Mouse (Mus musculus) heart, adult 18-20 months (tissue): ENCODE results near the gene 2900026A02Rik. TPM values are rescaled to one million over a fixed set of nuclear protein-coding genes. Genes with fewer than 3 reads are reported as not detected.
A peak's percentile ranks its signal among the peaks of the same experiment; 100 is the strongest.

ENCODE experiments used
- DNase-seq, 2 experiments: peaks; one replicate each; pipeline ENCODE4 v3.0.0; 2021 to 2022; ENCODE audit warnings: mixed read lengths in 1 of 2
- total RNA-seq, 2 experiments: library from RNA; stranded (reverse); gene quantifications; 2 replicates each; pipeline ENCODE4 v1.2.3; 2021

The 2900026A02Rik gene
- total RNA-seq, 2 experiments from 2014 or later, result 19.2 to 21.1 TPM

GRCm38 (mm10) chr5:113120741-113121590 lies 100.1 kb downstream of the 2900026A02Rik start:
- no peak for DNase-seq

GRCm38 (mm10) chr5:113119861-113120465 lies 101.1 kb downstream of the 2900026A02Rik start:
- no peak for DNase-seq

DNA sequence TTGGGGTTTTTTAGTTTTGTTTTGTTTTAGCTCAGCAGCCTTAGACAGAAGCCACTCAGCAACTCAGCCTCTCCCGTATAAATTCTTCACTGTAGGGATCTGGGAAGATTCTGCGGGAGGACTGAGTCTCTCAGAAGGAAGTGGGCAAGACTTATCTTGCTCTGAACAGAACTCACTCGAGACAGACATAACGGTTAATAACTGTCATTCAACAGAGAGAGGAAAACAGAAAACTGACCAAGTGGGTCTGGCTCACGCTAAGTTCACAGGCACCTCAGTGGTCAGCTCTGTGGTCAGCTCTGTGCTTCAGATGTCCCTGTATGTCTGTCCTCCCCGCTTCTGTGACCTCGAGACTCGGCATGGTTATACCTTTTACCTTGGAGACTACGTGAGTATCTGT lies 101.7 kb downstream of the 2900026A02Rik start:
- no peak for DNase-seq

DNA sequence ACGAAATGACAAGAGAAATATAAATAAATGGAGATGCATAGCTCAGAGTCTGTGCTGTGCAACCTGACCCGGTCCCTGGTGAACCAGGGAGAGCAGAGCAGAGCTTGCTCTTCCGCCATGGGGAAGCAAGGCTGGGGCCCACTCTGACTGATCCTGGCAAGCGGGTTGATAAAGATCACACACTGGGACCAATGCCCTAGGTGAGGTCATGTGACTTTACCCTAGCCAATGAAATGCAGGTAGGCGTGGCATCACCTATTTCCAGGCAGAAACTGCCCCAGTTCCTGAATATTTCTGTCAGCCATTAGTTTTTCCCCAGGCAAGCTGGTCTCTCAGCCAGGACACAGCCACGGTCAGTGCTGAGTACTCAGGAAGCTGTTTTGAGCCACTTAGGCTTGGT lies 102.3 kb downstream of the 2900026A02Rik start:
- no peak for DNase-seq

DNA sequence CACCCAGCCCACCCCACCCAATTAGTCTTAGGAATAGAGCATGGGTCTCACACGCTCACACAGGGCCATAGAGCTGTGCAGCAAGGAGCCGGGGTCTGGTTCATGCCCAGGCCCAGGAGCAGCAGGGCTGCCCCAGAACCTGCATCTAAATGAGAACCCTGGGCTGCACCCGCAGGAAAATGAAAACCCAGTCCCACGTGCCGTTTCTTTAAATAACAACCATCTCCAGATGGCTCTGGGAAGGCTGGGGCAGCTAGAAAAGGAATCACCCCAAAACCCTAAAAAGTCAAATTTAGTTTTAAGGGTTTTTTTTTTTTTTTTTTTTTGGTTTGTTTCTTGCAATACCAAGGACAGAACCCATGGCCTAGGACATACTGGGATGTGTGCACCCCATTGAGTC lies 103.7 kb downstream of the 2900026A02Rik start:
- no peak for DNase-seq

DNA sequence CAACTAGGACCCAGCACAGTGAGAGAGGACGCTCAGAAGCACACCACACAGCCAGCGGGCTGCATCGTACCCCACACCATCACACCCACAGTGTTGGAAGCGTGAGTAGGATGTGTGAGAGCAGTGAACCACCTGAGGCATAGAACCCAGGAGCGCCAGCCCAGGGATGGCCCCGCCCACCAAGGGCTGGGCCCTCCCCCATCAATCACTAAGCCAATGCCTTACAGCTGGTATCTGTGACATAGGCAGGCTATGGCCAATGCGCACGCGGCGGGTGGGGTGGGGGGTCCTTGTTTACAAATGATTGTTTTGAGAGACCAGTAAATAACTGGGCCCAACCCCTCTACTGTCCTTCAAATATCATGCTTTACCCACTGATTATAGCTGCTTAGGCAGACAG lies 105.1 kb downstream of the 2900026A02Rik start:
- DNase-seq, result no peak

DNA sequence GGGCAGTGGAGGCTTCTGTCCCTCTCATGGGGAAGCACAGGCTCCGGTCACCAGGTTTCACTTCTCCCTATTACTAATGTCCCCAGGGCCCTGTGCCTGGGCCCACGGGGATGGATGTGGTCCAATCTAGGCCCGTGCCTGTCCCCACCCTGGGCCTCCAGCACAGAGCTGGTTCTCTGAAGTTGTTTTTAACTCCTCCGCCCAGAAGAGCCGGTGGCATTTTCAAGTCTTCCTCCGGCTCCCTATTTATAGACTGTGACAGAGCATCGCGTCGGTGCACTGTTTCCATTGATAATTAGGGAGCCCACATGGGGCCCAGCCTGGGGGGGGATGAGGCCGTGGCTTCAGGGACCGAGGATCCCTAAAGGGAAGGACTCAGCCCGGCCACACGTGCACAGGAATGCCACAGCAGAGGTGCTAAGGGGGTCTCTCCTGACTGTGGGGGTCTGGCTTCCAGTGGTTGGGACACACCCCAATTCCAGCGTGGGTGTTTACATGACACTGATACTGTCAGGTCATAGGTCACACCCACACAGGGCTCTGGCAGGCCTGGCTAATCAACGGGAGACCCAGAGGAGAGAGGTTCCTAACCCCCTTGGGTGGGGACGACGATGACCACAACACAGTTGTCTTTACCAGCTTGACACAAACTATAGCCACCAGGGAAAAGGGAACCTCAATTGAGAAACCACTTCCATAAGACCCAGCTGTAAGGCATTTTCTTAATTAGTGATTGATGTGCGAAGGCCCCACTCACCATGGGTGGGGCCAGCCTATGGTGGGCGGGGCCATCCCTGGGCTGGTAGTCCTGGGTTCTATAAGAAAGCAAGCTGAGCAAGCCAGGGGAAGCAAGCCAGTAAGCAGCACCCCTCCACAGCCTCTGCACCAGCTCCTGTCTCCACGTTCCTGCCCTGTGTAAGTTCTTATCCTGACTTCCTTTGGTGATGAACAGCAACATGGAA lies 106.5 kb downstream of the 2900026A02Rik start:
- DNase-seq, result peak; percentile 51 to 60

GRCm38 (mm10) chr5:113113120-113113519 lies 107.9 kb downstream of the 2900026A02Rik start:
- DNase-seq, result no peak

DNA sequence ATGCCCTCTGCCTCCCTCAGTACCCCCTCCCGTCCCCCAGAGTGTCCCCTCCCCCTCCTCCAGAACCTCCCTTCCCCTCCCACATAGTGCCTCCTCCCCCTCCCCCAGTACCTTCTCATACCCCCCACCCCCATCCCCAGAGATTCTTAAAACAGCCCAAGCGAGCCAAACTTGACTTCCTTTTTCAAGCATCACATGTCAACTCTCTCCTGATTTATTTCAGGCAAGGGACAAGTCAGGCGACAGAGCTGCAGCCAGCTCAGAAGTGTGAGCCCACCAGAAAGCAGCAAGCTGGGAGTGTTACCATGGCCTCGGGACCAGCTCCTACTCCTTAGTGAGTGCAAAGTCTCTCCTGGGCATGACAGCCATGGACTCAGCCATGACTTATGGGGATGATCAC lies 109.7 kb downstream of the 2900026A02Rik start:
- no peak for DNase-seq

DNA sequence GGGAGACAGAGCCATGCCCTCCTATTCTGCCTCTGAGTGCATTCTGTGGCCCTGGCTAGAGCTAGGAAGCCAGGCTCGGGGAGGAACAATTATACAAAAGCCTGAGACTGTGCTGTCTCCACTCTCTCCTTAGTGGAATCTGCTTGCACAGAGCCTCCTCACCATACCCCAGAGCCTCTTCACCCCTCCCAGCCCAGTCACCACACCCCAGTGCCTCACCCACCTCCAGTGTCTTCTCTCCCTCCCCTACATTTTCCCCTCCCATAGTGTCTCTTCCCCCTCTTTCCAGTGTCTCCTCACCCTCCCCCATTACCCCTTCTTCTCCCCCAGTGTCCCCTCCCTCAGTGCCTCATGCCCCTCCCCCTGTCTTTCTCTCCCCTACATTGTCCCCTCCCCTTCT lies 110.1 kb downstream of the 2900026A02Rik start:
- DNase-seq, result no peak

GRCm38 (mm10) chr5:113109651-113110050 lies 111.4 kb downstream of the 2900026A02Rik start:
- peak; percentile 36 to 62 for DNase-seq

GRCm38 (mm10) chr5:113108165-113108764 lies 112.8 kb downstream of the 2900026A02Rik start:
- DNase-seq, result peak in 1 of 2 experiments; percentile 35

DNA sequence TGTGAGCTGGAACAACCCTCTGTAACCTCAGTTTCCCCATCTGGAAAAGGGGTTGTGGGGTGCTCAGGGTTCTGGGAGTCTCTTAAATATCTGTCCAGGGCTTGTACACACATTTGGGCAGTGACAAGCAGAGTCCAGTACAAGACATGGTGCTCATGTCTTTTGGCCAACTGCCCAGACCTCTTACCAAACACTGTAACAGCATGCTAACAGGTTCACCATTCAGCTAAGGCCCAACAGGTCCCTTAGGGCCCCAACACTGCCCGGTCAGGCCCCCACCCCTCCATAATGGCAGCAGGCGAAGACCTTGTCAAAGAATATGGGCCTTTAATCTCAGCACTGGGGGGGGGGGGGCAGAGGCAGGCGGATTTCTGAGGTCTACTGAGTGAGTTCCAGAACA lies 113.3 kb downstream of the 2900026A02Rik start:
- peak in 1 of 2 experiments; percentile 42 for DNase-seq

DNA sequence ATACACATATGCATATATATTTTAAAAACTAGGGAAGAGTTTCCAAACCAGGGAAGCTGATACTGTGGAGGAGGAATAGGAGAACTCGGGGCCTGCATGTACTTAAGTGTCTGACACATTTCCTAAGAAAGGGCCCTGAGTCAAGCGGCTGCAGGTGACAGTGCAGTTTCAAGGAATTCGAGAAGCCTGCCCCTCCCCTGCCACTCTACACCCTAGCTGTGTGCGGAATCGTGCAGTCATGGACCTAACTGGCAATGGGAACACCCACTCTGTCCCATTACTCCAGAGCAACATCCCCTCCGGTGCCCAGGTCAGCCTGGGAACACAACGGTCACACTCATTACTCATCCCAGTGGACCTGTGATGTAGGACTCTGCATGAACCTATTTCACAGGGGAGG lies 114.4 kb downstream of the 2900026A02Rik start:
- no peak for DNase-seq

GRCm38 (mm10) chr5:113105481-113105880 lies 115.6 kb downstream of the 2900026A02Rik start:
- DNase-seq, result no peak

DNA sequence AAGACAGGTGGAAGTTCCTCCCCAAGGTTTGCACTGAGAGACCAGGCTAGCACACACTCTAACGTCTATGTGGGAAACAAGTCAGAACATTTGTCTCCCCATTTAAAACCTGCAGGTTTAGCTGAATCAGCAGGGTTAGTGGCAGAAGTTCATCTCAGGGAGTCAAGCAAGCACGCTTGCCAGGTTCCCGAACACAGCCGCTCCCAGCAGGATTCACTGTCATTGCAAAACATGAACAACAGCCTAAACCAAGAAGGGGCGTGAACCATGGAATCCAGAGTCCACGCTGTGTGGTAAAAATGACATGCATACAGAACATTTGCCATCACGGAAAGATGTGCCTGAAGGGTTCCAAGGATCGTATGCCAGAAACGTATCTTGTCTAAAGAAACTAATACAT lies 116.0 kb downstream of the 2900026A02Rik start:
- DNase-seq, result no peak

GRCm38 (mm10) chr5:113102455-113102854 lies 118.6 kb downstream of the 2900026A02Rik start:
- DNase-seq, result no peak

DNA sequence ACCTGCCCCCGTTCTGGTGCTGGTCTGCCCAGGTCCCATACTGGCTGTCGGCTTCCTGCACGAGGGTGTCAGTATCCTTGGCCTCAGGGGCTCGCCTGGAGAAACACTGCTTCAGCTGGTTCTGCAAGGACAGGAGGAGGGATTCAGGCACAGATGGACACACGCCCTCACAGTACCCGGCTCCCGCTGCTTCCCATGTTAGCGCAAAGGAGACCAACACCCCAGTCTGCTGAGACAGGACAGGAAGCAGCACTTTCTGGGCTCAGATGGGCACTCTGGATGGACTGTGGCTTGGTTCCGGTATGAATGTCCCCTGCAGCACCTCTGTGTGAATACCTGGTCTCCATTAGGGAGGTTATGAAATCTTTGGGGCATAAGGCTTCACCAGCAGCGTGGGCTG lies 119.6 kb downstream of the 2900026A02Rik start:
- no peak for DNase-seq

DNA sequence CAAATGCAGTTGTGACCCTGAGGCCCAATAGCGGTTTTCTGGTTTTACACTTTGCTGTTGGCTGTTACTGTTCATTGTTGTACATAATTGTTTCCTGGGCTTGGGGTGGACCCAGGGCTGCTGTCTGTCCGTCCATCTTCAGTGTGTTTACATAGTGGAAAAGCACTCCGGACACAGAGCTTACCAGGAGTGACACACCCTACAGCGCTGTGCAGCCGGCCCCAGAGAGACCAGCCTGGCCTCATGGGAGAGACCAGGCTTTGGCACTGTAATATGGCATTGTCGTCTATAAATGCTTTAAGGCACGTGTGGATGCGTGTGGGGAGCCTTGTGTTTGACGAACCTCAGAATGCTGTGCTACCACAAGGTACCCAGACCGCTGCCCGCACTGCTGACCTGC lies 120.6 kb downstream of the 2900026A02Rik start:
- DNase-seq, result no peak

DNA sequence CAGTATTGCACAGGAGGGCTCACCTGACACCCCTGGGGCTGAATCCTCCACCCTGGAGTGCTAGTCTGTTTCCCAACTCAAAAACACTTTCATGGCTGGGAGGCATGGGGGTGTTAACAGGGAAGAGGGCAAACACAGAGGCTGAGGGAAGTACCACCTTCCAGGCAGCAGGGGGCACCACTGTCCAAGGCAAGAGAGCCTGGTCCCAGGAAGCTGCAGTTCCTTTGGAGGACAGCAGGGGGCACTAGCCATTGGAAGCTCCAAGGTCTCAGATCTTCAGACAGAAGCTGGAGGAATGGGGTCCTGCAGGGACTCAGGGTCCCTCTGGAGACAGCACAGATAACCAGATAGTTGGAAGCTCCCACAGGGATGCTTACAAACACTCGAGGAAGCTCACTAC lies 121.5 kb downstream of the 2900026A02Rik start:
- peak; percentile 81 to 96 for DNase-seq

DNA sequence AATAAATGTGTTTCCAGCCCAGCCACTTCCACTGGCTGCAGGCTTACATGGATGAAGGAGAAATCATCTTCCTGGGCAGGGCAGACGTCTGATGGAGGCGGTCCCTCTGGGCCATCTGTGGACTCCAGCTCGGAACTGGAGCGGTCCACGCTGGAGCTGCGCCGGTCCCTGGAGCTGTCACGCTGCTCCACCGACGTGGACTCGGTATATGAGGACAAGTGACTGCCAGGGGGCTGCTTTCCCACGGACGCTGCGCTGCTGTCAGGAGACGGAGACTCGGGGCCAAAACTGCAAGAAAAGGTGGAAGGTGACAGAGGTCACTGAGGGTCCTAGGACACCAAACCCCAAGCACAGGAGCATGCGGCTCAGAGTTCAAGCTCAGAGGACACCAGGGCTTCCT lies 123.5 kb downstream of the 2900026A02Rik start:
- no peak for DNase-seq

DNA sequence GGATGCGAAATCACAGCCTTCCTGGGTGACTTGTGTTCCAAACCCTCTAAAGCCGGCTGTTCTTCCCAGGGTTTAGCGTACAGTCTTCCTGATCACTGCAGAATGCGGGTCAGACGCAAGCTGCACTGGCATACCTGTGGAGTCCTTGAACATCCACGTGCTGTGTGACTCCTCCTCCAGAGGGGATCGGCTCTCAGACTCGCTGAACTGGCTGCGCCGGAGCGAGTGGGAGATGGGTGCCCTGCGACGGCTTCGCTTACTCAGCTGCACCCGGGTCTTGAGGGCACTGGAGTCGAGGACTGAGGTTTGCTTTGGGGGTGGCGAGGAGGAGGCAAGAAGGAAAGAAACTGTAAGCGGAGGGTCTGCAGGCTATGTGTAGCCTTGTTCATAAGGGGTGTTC lies 125.6 kb downstream of the 2900026A02Rik start:
- DNase-seq, result no peak
